Mouse (Mus musculus) adrenal gland, postnatal 25 days (tissue): ENCODE results near the gene Gm12355. TPM values are rescaled to one million over a fixed set of nuclear protein-coding genes. Genes with fewer than 3 reads are reported as not detected.
A peak's percentile ranks its signal among the peaks of the same experiment; 100 is the strongest.
"Not testable (repeated sequence)": the region's sequence is repeated elsewhere in the genome, so short reads cannot be mapped to it uniquely, and the experiment has no call there.

Experiments used
- DNase-seq: peaks from one replicate; pipeline ENCODE4 v3.0.0; 2021; ENCODE audit warnings: mixed read lengths
- long read RNA-seq: library from polyadenylated mRNA; stranded (forward); transcript quantifications from one replicate; pipeline ENCODE4 v2.0.0, GENCODE M21; 2021
- total RNA-seq: library from RNA; stranded (reverse); gene quantifications from 2 replicates; pipeline ENCODE4 v1.2.3, GENCODE M21; 2021

The Gm12355 gene
- total RNA-seq, result 7.6 and 13.5 TPM in 2 replicates
- long read RNA-seq, result 0 reads

GRCm38 (mm10) chr11:98625611-98626410 is at the start of gene Gm12355, which contains the start of gene Gsdma3:
TSS of gene Gm12355 (minus strand) at chr11:98625661.
TSS of gene Gsdma3 (plus strand) at chr11:98626360.
- DNase-seq, result no peak

GRCm38 (mm10) chr11:98673136-98673535 is 47.7 kb upstream of the Gm12355 start:
- DNase-seq, result peak; percentile 57

- DNase-seq, result no peak
Measured at GRCm38 (mm10) chr11:98672482-98672881, 47.0 kb upstream of the Gm12355 start.

GRCm38 (mm10) chr11:98671857-98672256 is 46.4 kb upstream of the Gm12355 start:
- peak; percentile 11 for DNase-seq

- DNase-seq, result no peak
Measured at GRCm38 (mm10) chr11:98671284-98671815, 45.9 kb upstream of the Gm12355 start.

- no peak for DNase-seq
Measured at GRCm38 (mm10) chr11:98668984-98669383, 43.5 kb upstream of the Gm12355 start.

GRCm38 (mm10) chr11:98664091-98664490 is 38.6 kb upstream of the Gm12355 start, which contains the start of gene Gsdma:
TSS of gene Gsdma (plus strand) at chr11:98664351.
- no peak for DNase-seq

- no peak for DNase-seq
Measured at GRCm38 (mm10) chr11:98660517-98660916, 35.1 kb upstream of the Gm12355 start.

GRCm38 (mm10) chr11:98655076-98655475 is 29.6 kb upstream of the Gm12355 start:
- DNase-seq, result peak; percentile 59

- no peak for DNase-seq
Measured at GRCm38 (mm10) chr11:98646459-98646858, 21.0 kb upstream of the Gm12355 start, which contains the start of gene Gsdma2. TSS of gene Gsdma2 (plus strand) at chr11:98646759.

GRCm38 (mm10) chr11:98645946-98646345 is 20.5 kb upstream of the Gm12355 start:
- DNase-seq, result no peak

GRCm38 (mm10) chr11:98644757-98645156 is 19.3 kb upstream of the Gm12355 start:
- no peak for DNase-seq

- DNase-seq, result no peak
Measured at GRCm38 (mm10) chr11:98640091-98640490, 14.6 kb upstream of the Gm12355 start.

GRCm38 (mm10) chr11:98637501-98637900 is 12.0 kb upstream of the Gm12355 start:
- no peak for DNase-seq

- DNase-seq, result peak; percentile 9
Measured at GRCm38 (mm10) chr11:98635312-98635970, 10.0 kb upstream of the Gm12355 start.

GRCm38 (mm10) chr11:98630646-98631045 is 5.2 kb upstream of the Gm12355 start:
- no peak for DNase-seq

- no peak for DNase-seq
Measured at GRCm38 (mm10) chr11:98628706-98629105, 3.2 kb upstream of the Gm12355 start.

- DNase-seq, result not testable (repeated sequence)
Measured at GRCm38 (mm10) chr11:98624381-98624780, 1.1 kb downstream of the Gm12355 start.

- DNase-seq, result not testable (repeated sequence)
Measured at GRCm38 (mm10) chr11:98623981-98624380, 1.5 kb downstream of the Gm12355 start.

- DNase-seq, result no peak
Measured at GRCm38 (mm10) chr11:98620791-98621190, 4.7 kb downstream of the Gm12355 start.

- DNase-seq, result no peak
Measured at GRCm38 (mm10) chr11:98606763-98607162, 18.7 kb downstream of the Gm12355 start.

GRCm38 (mm10) chr11:98604911-98605310 is 20.6 kb downstream of the Gm12355 start:
- DNase-seq, result not testable (repeated sequence)

GRCm38 (mm10) chr11:98603953-98604352 is 21.5 kb downstream of the Gm12355 start:
- DNase-seq, result no peak
